Mouse (Mus musculus) liver, adult 2 months (tissue): ENCODE data around the gene Galnt16.

ENCODE experiments used
- CTCF ChIP-seq: fragments of 200-500 bp; IDR thresholded peaks from 2 replicates; pipeline ENCODE4 v1.5.1; 2011; ENCODE audit warnings: low read depth, low read length, control low read depth
- POLR2A ChIP-seq: fragments of 200-500 bp; IDR thresholded peaks from 2 replicates; pipeline ENCODE4 v1.6.1; 2011; ENCODE audit warnings: low read length, control low read depth; ENCODE audit not compliant: insufficient read depth; ENCODE audit errors: extremely low read depth

GRCm38 (mm10) chr12:80519621-80520332 is 1.7 kb downstream of the Galnt16 start:
- TF ChIP-seq CTCF (no peak), POLR2A (no peak)
